Mouse (Mus musculus) limb, embryonic 14.5 days (tissue): Measurements from ENCODE around the gene Tomm20. TPM values are rescaled to one million over a fixed set of nuclear protein-coding genes. Genes with fewer than 3 reads are reported as not detected.

Experiments
- ATAC-seq: fragments of 200-750 bp; cut with Nextera tagmentation; 2 replicates; pipeline ENCODE4 v1.8.0; 2017; ENCODE audit warnings: low read depth, moderate number of reproducible peaks, moderate TSS enrichment; ENCODE audit not compliant: low FRiP score
- DNase-seq: peaks from one replicate; pipeline ENCODE4 v3.0.0-alpha.2; 2015; ENCODE audit warnings: low spot score
- H3K27ac ChIP-seq: fragments of 300-500 bp; sonication (generic); replicated peaks from 2 replicates; pipeline ENCODE4 v1.5.1; 2014; ENCODE audit warnings: low read depth, mild to moderate bottlenecking, low read length, moderate library complexity, mixed read lengths
- H3K27me3 ChIP-seq: fragments of 300-500 bp; sonication (generic); 2 replicates; pipeline ENCODE4 v1.6.1; 2014; ENCODE audit warnings: low read length, mixed read lengths; ENCODE audit not compliant: control insufficient read depth, insufficient read depth
- H3K36me3 ChIP-seq: fragments of 300-500 bp; sonication (generic); 2 replicates; pipeline ENCODE4 v1.6.1; 2014; ENCODE audit warnings: mild to moderate bottlenecking, low read length, moderate library complexity, mixed read lengths; ENCODE audit not compliant: control insufficient read depth, insufficient read depth
- H3K4me1 ChIP-seq: fragments of 300-500 bp; sonication (generic); 2 replicates; pipeline ENCODE4 v1.6.1; 2014; ENCODE audit warnings: antibody characterized with exemption, low read length, mixed read lengths; ENCODE audit not compliant: control insufficient read depth, insufficient read depth
- H3K4me2 ChIP-seq: fragments of 300-500 bp; sonication (generic); replicated peaks from 2 replicates; pipeline ENCODE4 v1.6.1; 2014; ENCODE audit warnings: low read depth, mild to moderate bottlenecking, low read length, moderate library complexity; ENCODE audit not compliant: severe bottlenecking
- H3K4me3 ChIP-seq: fragments of 300-500 bp; sonication (generic); replicated peaks from 2 replicates; pipeline ENCODE4 v1.5.1; 2014; ENCODE audit warnings: low read length
- H3K9ac ChIP-seq: fragments of 300-500 bp; sonication (generic); 2 replicates; pipeline ENCODE4 v1.6.1; 2014; ENCODE audit warnings: mild to moderate bottlenecking, low read depth, low read length, moderate library complexity; ENCODE audit not compliant: severe bottlenecking
- H3K9me3 ChIP-seq: fragments of 300-500 bp; sonication (generic); 2 replicates; pipeline ENCODE4 v1.6.1; 2016; ENCODE audit warnings: low read length; ENCODE audit not compliant: control insufficient read depth
- POLR2A ChIP-seq: fragments of 200-500 bp; IDR thresholded peaks from 2 replicates; pipeline ENCODE4 v1.8.0; 2012; ENCODE audit warnings: inconsistent platforms, mild to moderate bottlenecking, moderate library complexity, borderline replicate concordance; ENCODE audit not compliant: insufficient read depth, insufficient read length; ENCODE audit errors: extremely low read depth
- WGBS: fragments of 180-500 bp; shearing (Covaris S2); extraction: QIAGEN DNeasy Blood & Tissue Kit; methylation state at CpG from one replicate; pipeline ENCODE4 v1.1.7; 2014; 5-methylcytosine and 5-hydroxymethylcytosine counted together
- polyA plus RNA-seq, 2 experiments: library from polyadenylated mRNA; depleted of rRNA in 1 of 2; stranded (reverse) in 1 of 2; unstranded in 1 of 2; fragments of >200 nt; fragmentation: Nextera tagmentation in 1 of 2; extraction: Ambion mirVana in 1 of 2; gene quantifications; 2 replicates each; pipeline versions ENCODE4 v1.2.1 to v1.2.3; 2012 to 2014

The Tomm20 gene
- polyA plus RNA-seq, 2 experiments: 210 to 251 TPM

DNA sequence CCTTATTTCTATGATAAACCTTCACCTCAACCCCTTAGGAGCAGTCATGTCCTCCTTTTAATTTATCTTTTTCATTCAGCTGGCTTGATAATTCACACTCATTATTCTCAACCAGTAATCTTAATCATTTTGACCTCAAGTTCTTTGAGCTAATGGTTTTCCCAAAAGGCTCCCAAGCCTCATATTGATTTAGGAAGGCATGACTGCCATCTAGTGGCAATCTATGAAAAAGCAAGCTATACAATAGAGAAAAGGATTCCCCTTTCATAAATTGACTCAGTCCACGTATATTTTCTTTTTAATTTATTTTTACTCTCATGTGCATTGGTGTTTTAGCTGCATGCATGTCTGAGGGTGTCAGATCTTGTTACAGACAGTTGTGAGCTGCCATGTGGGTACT, 30.1 kb upstream of the Tomm20 start:
- WGBS: 28% methylated on average over 1 of the region's 1 CpGs
- no peaks in the 10 kb centered on the region for H3K9me3 ChIP-seq
- H3K4me3 ChIP-seq: no peak overlapping the region
- H3K4me1 ChIP-seq: peaks cover 5% of the 10 kb centered on the region; the same call in 1 of the 2 replicates
- H3K36me3 ChIP-seq: no peaks in the 10 kb centered on the region
- no peak overlapping the region for H3K9ac ChIP-seq
- peak; percentile 85 for DNase-seq
- H3K4me2 ChIP-seq: no peak overlapping the region
- no peaks in the 10 kb centered on the region for H3K27me3 ChIP-seq
- ATAC-seq: no peak
- H3K27ac ChIP-seq: no peak overlapping the region
- no peak for TF ChIP-seq POLR2A

DNA sequence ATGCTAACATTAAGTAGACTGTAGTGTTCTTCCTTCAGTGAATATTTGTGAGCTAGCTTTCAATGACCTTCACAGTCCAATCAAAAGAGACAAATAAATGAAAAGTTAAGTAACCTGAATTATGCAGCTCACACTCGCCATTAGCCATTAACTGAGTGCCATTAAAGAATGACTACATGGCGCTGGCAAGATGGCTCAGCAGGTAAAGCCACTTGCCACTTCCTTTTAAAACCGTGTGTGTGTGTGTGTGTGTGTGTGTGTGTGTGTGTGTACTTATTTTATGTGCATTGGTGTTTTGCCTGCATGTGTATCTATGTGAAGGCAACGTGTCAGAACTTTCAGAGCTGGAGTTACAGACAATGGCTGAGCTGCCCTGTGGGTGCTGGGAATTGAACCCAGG, 28.9 kb upstream of the Tomm20 start:
- no peak overlapping the region for H3K4me2 ChIP-seq
- ATAC-seq (no peak), DNase-seq (no peak)
- H3K9ac ChIP-seq: no peak overlapping the region
- no peaks in the 10 kb centered on the region for H3K36me3 ChIP-seq
- H3K4me1 ChIP-seq: peaks cover 11% of the 10 kb centered on the region
- no peaks in the 10 kb centered on the region for H3K9me3 ChIP-seq
- WGBS: 72% methylated on average over 4 of the region's 4 CpGs
- H3K27me3 ChIP-seq: no peaks in the 10 kb centered on the region
- TF ChIP-seq POLR2A: no peak
- no peak overlapping the region for H3K27ac ChIP-seq
- H3K4me3 ChIP-seq: no peak overlapping the region

DNA sequence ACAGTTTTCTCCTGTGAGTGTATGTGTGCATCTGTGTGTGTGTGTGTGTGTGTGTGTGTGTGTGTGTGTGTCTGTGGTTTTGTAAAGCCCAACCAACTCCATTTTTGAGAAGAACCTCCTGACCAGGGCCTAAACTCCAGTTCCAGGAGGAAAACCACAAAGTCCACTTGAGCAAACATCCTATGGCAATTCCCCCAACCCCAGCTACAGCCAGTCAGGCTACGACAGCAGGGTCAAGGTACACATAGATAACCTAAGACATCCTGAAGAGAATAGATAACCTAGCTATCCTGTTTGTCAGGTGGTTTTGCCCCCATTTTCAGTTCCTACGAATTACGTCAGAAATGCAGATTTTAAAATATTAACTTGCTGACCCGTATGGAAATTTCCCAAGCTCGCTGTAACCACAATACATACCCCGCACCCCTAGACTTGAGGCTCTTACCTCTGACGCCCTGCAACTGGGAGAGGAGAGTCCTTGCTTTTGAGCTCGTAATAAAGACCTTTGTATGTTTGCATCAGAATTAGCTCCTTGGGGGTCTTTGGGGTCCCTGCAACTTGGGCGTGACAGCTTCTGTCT, 28.1 kb upstream of the Tomm20 start:
- H3K4me2 ChIP-seq: no peak overlapping the region

DNA sequence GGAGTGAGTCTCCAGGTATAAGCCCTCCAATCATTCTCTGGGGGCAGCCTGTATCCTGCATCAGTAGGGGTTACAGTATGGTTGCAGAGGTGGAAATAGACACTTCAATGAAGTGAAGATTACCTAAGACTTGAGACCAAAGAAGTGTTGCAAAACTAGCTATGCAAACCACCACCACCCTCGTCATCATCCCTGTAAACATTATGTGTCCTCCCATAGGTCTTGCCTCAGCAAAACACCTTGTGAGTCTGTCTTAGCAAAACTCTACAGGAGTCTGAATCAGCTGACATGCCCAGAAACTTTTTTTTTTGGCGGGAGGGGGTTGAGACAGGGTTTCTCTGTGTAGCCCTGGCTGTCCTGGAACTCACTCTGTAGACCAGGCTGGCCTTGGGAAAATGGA, 27.0 kb upstream of the Tomm20 start:
- Histone ChIP-seq H3K9me3 (no peaks in the 10 kb centered on the region), H3K36me3 (peaks cover 16% of the 10 kb centered on the region), H3K4me1 (peaks cover 5% of the 10 kb centered on the region), H3K9ac (no peak overlapping the region), H3K27me3 (no peaks in the 10 kb centered on the region), H3K4me3 (no peak overlapping the region), H3K27ac (no peak overlapping the region), H3K4me2 (no peak overlapping the region)
- TF ChIP-seq POLR2A: no peak
- no peak for DNase-seq
- ATAC-seq: no peak
- 70% methylated on average over 2 of the region's 2 CpGs for WGBS

More for the DNA sequence above, 28.1 kb upstream of the Tomm20 start:
- Histone ChIP-seq H3K9ac (no peak overlapping the region), H3K27me3 (no peaks in the 10 kb centered on the region), H3K27ac (no peak overlapping the region), H3K36me3 (peaks cover 5% of the 10 kb centered on the region), H3K9me3 (no peaks in the 10 kb centered on the region), H3K4me3 (no peak overlapping the region), H3K4me1 (peaks cover 7% of the 10 kb centered on the region)
- TF ChIP-seq POLR2A: no peak
- DNase-seq (no peak), ATAC-seq (no peak)
- 78% methylated on average over 9 of the region's 9 CpGs for WGBS

DNA sequence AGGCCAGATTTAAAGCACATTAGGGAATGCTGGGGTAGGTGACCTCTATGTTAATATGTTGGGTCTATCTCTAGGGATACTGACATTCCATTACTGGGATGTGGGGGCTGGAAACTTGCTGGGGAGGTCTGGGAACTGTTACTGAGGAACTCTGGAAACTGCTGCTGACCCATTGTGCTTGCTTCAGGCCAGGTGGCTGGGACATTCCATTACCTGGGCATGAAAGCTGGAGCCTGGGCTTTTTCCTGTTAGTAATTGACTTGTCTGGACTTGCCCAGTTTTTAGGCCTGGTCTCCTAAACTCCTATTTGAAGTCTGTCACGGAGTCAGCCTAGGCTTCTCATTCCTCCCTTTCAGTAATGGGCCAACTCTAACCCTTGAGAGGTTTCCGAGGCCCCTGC, 26.5 kb upstream of the Tomm20 start:
- H3K27me3 ChIP-seq: no peaks in the 10 kb centered on the region
- no peak overlapping the region for H3K9ac ChIP-seq
- no peaks in the 10 kb centered on the region for H3K9me3 ChIP-seq
- WGBS: 76% methylated on average over 2 of the region's 2 CpGs
- no peak overlapping the region for H3K4me3 ChIP-seq
- no peak for DNase-seq
- no peak overlapping the region for H3K4me2 ChIP-seq
- ATAC-seq: no peak
- TF ChIP-seq POLR2A: no peak
- peaks cover 5% of the 10 kb centered on the region for H3K4me1 ChIP-seq
- peaks cover 21% of the 10 kb centered on the region for H3K36me3 ChIP-seq
- no peak overlapping the region for H3K27ac ChIP-seq

DNA sequence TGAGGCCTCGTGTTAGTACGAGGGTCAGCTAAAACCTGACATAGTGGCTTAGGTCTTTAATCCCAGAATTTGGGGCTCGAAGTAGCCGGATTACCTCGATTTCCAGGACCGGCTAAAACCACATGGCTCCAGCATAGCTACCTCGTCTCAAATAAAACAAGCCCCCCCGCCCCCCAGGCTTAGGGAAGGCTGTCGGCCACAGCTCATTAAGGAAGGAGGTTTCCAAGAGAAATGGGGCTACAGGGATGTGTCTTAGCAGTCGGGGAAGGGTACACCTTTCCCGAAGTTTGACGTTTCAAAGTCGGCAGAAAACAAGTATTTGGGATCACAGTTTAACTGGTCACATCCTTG, 25.6 kb upstream of the Tomm20 start:
- no peak for DNase-seq
- H3K27ac ChIP-seq: peak overlapping the region; percentile 63
- no peaks in the 10 kb centered on the region for H3K9me3 ChIP-seq
- 9% methylated on average over 13 of the region's 13 CpGs for WGBS
- H3K36me3 ChIP-seq: peaks cover 29% of the 10 kb centered on the region
- peak; percentile 54 for ATAC-seq
- H3K4me3 ChIP-seq: peak overlapping the region; percentile 97
- H3K4me2 ChIP-seq: peak overlapping the region; percentile 74
- no peak for TF ChIP-seq POLR2A
- no peaks in the 10 kb centered on the region for H3K27me3 ChIP-seq
- peaks cover 5% of the 10 kb centered on the region for H3K4me1 ChIP-seq
- peak overlapping the region; percentile 79 for H3K9ac ChIP-seq
